7 mouse cellular contexts compared by ENCODE assay signal in genomic region chr11:69323667-69324111, GRCm38 (mm10). TPM values are rescaled to one million over a fixed set of nuclear protein-coding genes. Genes with fewer than 3 reads are reported as not detected.
DNase-seq lines count a peak whose midpoint lies in the region; ATAC-seq lines count a peak whose summit lies in the region.

Gene Cntrob, minus strand, starts transcription at chr11:69323775.
Gene Trappc1, plus strand, starts transcription at chr11:69323980.

- peak within 1 kb of the TSS; percentile 52 for H3K4me3 ChIP-seq in embryonic facial prominence, embryonic 11.5 days (ENCODE audit: low read depth, low read length)
- peak within 1 kb of the TSS; percentile 72 for H3K4me3 ChIP-seq in limb, embryonic 10.5 days
- H3K4me3 ChIP-seq in midbrain, embryonic 13.5 days (replicated peaks) = peak within 1 kb of the TSS; percentile 55

- no peaks in the 10 kb centered on the region for H3K36me3 ChIP-seq in embryonic facial prominence, embryonic 11.5 days (replicated peaks; ENCODE audit: control insufficient read depth, insufficient read depth, low read depth, low read length)
- peaks cover 25% of the 10 kb centered on the region for H3K36me3 ChIP-seq in limb, embryonic 10.5 days
- H3K36me3 ChIP-seq in midbrain, embryonic 13.5 days = peaks cover 17% of the 10 kb centered on the region

- peaks cover 10% of the 10 kb centered on the region for H3K4me1 ChIP-seq in embryonic facial prominence, embryonic 11.5 days (ENCODE audit: control insufficient read depth, insufficient read depth, low read length)
- H3K4me1 ChIP-seq in limb, embryonic 10.5 days = peaks cover 48% of the 10 kb centered on the region
- H3K4me1 ChIP-seq in midbrain, embryonic 13.5 days (replicated peaks) = peaks cover 54% of the 10 kb centered on the region

- 0 out of 2 replicates have a peak within 1 kb of the TSS, but pooled peaks have one; percentile 29 for H3K27ac ChIP-seq in embryonic facial prominence, embryonic 11.5 days (replicated peaks; ENCODE audit: low read depth, low read length)
- H3K27ac ChIP-seq in limb, embryonic 10.5 days = peak within 1 kb of the TSS; percentile 94
- peak within 1 kb of the TSS; percentile 82 for H3K27ac ChIP-seq in midbrain, embryonic 13.5 days

- peaks cover 11% of the 10 kb centered on the region for H3K27me3 ChIP-seq in embryonic facial prominence, embryonic 11.5 days (ENCODE audit: control insufficient read depth, insufficient read depth, low read length)
- H3K27me3 ChIP-seq in limb, embryonic 10.5 days (ENCODE audit: low read depth, poor library complexity, severe bottlenecking) = peaks cover 26% of the 10 kb centered on the region
- peaks cover 22% of the 10 kb centered on the region for H3K27me3 ChIP-seq in midbrain, embryonic 13.5 days

- under 1% methylated on average over 30 of the region's 30 CpGs for WGBS in embryonic facial prominence, embryonic 11.5 days
- 0% methylated on average over 30 of the region's 30 CpGs for WGBS in limb, embryonic 10.5 days
- WGBS in midbrain, embryonic 13.5 days = under 1% methylated on average over 30 of the region's 30 CpGs

- peak; percentile 84 for ATAC-seq in embryonic facial prominence, embryonic 11.5 days (replicated peaks; ENCODE audit: insufficient number of reproducible peaks, low FRiP score, low TSS enrichment, low read depth)
- peak; percentile 77 for ATAC-seq in granulocyte monocyte progenitor cell, adult 5-6 weeks (replicated peaks; ENCODE audit: poor library complexity, severe bottlenecking)
- peak; percentile 92 for ATAC-seq in midbrain, embryonic 13.5 days

- peak; percentile 100 for DNase-seq in adrenal gland, postnatal 14 days
- DNase-seq in embryonic facial prominence, embryonic 11.5 days (ENCODE audit: low spot score) = peak; percentile 99
- peak; percentile 99 for DNase-seq in kidney, adult 11 months
- peak; percentile 98 for DNase-seq in limb, embryonic 10.5 days (ENCODE audit: low spot score)
- peak; percentile 97 for DNase-seq in spleen, adult 12 weeks (ENCODE audit: low spot score)

- no peaks in the 10 kb centered on the region for H3K9me3 ChIP-seq in embryonic facial prominence, embryonic 11.5 days (replicated peaks; ENCODE audit: control insufficient read depth, low read length)
- no peaks in the 10 kb centered on the region for H3K9me3 ChIP-seq in limb, embryonic 10.5 days (replicated peaks)
- H3K9me3 ChIP-seq in midbrain, embryonic 13.5 days = no peaks in the 10 kb centered on the region

- peak within 1 kb of the TSS; percentile 72 for H3K9ac ChIP-seq in embryonic facial prominence, embryonic 11.5 days (replicated peaks; ENCODE audit: low read length)
- H3K9ac ChIP-seq in midbrain, embryonic 13.5 days (replicated peaks) = peak within 1 kb of the TSS; percentile 79

- peak within 1 kb of the TSS; percentile 67 for H3K4me2 ChIP-seq in embryonic facial prominence, embryonic 11.5 days (ENCODE audit: low read depth, low read length)
- H3K4me2 ChIP-seq in midbrain, embryonic 13.5 days (replicated peaks) = peak within 1 kb of the TSS; percentile 70

RNA-seq across cellular contexts. Expression of gene Cntrob, which starts in this region (rescaled TPM):
- 9.0 and 10.7 TPM in 2 replicates for total RNA-seq in adrenal gland, postnatal 14 days (2021)
- 16.9 and 19.3 TPM in 2 replicates for polyA plus RNA-seq in embryonic facial prominence, embryonic 11.5 days (2014; fragmentation: Nextera tagmentation; extraction: Ambion mirVana)
- 30.7 and 36.3 TPM in 2 replicates for total RNA-seq in granulocyte monocyte progenitor cell, adult 5-6 weeks (2014; fragmentation: Nextera tagmentation)
- 21.3 and 24.2 TPM in 2 replicates for total RNA-seq in granulocyte monocyte progenitor cell, adult 5-6 weeks (2017)
- 28.9 and 36.2 TPM in 2 replicates for polyA plus RNA-seq in limb, embryonic 10.5 days (2016; fragmentation: Nextera tagmentation; extraction: Ambion mirVana)
- polyA plus RNA-seq in midbrain, embryonic 13.5 days (2015; fragmentation: Nextera tagmentation; extraction: Ambion mirVana) = 29.8 and 30.8 TPM in 2 replicates

RNA-seq across cellular contexts. Expression of gene Trappc1, which starts in this region (rescaled TPM):
- total RNA-seq in adrenal gland, postnatal 14 days (2021) = 82.9 and 83.2 TPM in 2 replicates
- 184 and 204 TPM in 2 replicates for polyA plus RNA-seq in embryonic facial prominence, embryonic 11.5 days (2014; fragmentation: Nextera tagmentation; extraction: Ambion mirVana)
- 89.2 and 132 TPM in 2 replicates for total RNA-seq in granulocyte monocyte progenitor cell, adult 5-6 weeks (2014; fragmentation: Nextera tagmentation)
- total RNA-seq in granulocyte monocyte progenitor cell, adult 5-6 weeks (2017) = 92.6 and 103 TPM in 2 replicates
- polyA plus RNA-seq in limb, embryonic 10.5 days (2016; fragmentation: Nextera tagmentation; extraction: Ambion mirVana) = 135 and 144 TPM in 2 replicates
- 221 and 223 TPM in 2 replicates for polyA plus RNA-seq in midbrain, embryonic 13.5 days (2015; fragmentation: Nextera tagmentation; extraction: Ambion mirVana)

Comparison
In these comparisons a context has a peak if more than half of its experiments do, and no peak if none do; other contexts are left out.
1. Peak in every context shown above with its lines: DNase-seq, ATAC-seq, H3K4me3 ChIP-seq and H3K27ac ChIP-seq.
2. H3K27ac ChIP-seq: peak in every context shown above with its lines; median percentile 94 in limb, embryonic 10.5 days; 82 in midbrain, embryonic 13.5 days; 29 in embryonic facial prominence, embryonic 11.5 days.